Mouse (Mus musculus) activated CD4-positive, CD25-positive, alpha-beta regulatory T cell, adult 4 months (primary cell): ENCODE data around the gene Kif11. TPM values are rescaled to one million over a fixed set of nuclear protein-coding genes. Genes with fewer than 3 reads are reported as not detected.

ENCODE experiments used
- ATAC-seq: one replicate; pipeline ENCODE4 v1.8.0; 2017
- polyA plus RNA-seq, 2 experiments: library from polyadenylated mRNA; unstranded; fragments of 100-300 nt; shearing (Covaris generic); gene quantifications; one replicate each; pipeline ENCODE4 v1.2.1; 2017

The Kif11 gene
- polyA plus RNA-seq = 10 to 100 TPM; 16.6 to 21.3 TPM

- peak; percentile 92 for ATAC-seq
Observed at GRCm38 (mm10) chr19:37375755-37376615, at the start of gene Kif11. Gene Kif11 (plus strand): TSS chr19:37376403.

- no peak for ATAC-seq
Observed at GRCm38 (mm10) chr19:37327216-37327615, 49.0 kb upstream of the Kif11 start.

- ATAC-seq = no peak
Observed at GRCm38 (mm10) chr19:37332726-37333125, 43.5 kb upstream of the Kif11 start.

- peak; percentile 72 for ATAC-seq
Observed at GRCm38 (mm10) chr19:37333357-37333756, 42.8 kb upstream of the Kif11 start.

GRCm38 (mm10) chr19:37335392-37335791 lies 40.8 kb upstream of the Kif11 start:
- no peak for ATAC-seq

DNA sequence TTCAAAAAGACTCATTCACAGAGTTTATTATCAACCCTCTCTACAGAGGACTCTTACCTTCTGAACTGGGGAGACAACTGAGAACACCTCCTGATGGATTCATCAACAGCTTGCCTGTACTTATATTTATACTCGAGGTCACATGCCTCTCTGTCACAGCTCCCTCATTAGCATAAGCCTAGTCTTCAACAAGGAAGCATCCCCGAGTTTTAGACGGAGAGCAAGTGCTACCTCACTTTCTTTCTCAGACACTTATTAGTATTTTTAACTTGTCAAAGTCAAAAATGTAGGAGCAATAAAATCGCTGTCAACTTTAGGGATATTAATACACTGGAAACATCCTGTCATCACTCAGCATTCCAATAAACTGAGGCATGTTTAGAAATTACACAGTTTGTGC lies 38.5 kb upstream of the Kif11 start, which contains the start of gene Ide:
Gene Ide, minus strand, starts transcription at position 101 of the 400 bp plus-strand sequence.
- no peak for ATAC-seq

DNA sequence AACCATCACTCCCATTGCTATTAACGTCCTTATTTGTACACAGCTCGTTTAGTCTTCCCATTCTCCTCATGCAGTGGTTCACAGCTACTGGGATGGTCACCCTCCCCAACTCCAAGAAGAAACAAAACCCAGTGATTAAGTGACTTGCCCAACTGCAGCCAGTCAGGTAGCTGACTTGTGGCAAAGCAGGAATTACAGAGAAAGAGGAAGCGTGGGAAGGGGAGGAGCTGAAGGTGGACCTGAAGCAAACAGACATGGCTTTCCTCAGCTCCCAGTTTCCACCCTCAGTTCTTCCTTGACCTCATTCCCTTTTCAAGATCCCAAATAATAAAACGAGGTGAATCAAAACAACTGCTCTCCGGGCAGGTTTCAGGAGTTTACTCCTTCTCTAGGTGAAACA lies 35.7 kb upstream of the Kif11 start:
- no peak for ATAC-seq

GRCm38 (mm10) chr19:37340931-37341330 lies 35.3 kb upstream of the Kif11 start:
- no peak for ATAC-seq

DNA sequence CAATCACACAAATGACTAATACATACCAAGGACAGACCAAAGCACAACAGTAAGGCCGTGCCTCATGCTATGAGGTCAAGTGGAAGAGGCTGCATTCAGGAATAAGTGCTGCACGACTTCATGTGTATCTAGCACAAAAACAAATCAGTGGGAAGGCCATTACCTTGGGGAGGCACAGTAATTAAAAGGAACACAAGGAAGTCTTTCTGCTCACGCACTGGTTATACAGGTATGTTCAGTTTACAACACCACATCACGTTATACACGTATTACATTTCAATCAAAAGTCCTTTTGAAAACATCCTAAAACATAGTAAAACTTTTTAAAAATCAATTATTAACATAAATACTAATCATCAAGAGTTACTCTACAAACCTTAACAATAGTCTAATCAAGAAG lies 32.3 kb upstream of the Kif11 start:
- no peak for ATAC-seq

- ATAC-seq = no peak
Observed at GRCm38 (mm10) chr19:37346258-37346657, 29.9 kb upstream of the Kif11 start.

- no peak for ATAC-seq
Observed at GRCm38 (mm10) chr19:37348331-37348730, 27.9 kb upstream of the Kif11 start.

GRCm38 (mm10) chr19:37348952-37349351 lies 27.3 kb upstream of the Kif11 start:
- no peak for ATAC-seq

DNA sequence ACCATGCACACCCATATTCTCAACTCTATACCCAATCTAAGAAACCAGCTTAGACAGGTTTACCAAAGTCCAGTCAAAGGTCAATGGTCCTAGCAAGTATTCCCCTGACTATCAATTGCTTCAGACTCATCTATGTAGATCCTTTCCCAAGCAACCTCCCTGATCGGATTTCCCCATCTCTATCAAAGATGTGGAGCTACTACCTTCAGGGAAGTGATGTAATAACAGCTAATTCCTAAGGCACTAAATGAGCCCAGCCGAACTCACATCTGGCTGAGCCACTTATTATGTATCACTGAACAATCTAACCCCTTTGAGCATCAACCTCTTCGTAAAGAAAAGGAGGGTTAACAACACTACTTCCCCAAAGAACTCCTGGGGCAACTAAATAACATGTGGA lies 23.4 kb upstream of the Kif11 start:
- ATAC-seq = no peak

- no peak for ATAC-seq
Observed at GRCm38 (mm10) chr19:37353331-37353730, 22.9 kb upstream of the Kif11 start.

DNA sequence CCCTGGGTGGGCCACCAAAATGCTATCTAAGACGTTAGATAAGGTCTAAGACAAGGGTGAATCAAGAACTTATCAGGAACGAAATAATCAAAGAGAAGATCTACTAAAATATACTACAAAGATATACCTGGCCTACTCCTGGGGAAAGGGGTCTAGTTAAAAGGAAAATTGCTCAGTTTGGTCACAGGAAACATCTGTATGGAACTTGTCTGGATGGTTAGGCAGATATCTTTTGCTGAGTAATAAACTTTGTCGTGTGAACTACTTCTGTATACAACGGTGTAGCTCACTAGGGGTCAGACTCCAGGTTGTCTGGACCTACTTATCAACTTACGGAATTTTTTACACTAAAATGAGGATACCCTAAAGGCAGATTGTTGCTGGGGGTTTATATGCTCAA lies 16.2 kb upstream of the Kif11 start:
- ATAC-seq = no peak

- ATAC-seq = no peak
Observed at GRCm38 (mm10) chr19:37362545-37362944, 13.7 kb upstream of the Kif11 start.

DNA sequence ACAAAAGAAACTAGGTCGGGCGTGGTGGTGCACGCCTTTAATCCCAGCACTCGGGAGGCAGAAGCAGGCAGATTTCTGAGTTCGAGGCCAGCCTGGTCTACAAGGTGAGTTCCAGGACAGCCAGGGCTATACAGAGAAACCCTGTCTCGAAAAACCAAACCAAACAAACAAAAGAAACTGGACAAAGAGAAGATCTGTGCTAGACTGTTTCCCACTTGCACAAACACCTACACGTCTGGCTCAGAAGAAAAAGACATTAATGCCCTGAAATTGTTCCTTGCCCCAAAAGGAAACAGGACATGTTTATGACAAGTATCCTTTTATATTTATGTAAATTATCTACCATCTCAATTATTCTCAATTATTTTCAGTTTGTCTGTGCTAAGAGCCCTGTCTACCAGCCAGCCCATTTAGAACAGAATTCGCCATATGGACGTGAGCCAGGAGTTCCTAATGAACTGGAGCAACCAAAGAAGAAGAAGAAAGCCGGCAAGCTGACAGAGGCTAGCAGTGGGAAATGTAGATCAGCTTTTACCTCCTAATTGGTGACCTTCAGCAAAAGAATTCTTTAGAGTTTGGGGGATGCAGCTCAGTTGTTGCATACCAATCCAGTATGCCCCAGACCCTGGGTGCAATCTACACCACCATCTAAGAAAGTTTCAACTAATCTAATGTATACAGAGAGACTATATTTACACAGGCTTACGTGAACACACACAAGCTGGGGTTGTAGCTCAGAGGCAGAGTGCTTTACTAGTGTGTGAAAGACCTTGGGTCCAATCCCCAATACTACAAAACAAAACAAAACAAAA lies 12.9 kb upstream of the Kif11 start:
- ATAC-seq = no peak

GRCm38 (mm10) chr19:37368990-37369389 lies 7.2 kb upstream of the Kif11 start:
- no peak for ATAC-seq

DNA sequence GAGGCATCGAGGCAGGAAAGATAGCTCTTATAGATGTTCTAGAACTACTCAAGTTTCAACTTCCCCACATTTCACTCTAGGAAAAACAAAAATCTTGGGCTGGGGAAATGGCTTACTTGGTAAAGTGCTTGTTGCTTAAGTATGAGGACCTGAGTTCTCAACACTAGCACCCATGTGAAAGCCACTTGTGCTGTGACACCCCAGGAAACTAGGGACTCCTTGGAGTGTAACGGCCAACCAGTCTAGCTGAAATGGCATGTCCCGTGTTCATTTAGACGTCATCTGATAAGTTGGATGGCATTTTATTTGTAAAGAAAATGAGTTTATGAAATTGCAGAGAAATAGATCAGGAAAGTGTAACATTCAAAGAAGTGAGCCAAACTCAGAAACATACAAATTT lies 6.3 kb upstream of the Kif11 start:
- ATAC-seq = no peak

- no peak for ATAC-seq
Observed at GRCm38 (mm10) chr19:37370356-37370755, 5.8 kb upstream of the Kif11 start.

DNA sequence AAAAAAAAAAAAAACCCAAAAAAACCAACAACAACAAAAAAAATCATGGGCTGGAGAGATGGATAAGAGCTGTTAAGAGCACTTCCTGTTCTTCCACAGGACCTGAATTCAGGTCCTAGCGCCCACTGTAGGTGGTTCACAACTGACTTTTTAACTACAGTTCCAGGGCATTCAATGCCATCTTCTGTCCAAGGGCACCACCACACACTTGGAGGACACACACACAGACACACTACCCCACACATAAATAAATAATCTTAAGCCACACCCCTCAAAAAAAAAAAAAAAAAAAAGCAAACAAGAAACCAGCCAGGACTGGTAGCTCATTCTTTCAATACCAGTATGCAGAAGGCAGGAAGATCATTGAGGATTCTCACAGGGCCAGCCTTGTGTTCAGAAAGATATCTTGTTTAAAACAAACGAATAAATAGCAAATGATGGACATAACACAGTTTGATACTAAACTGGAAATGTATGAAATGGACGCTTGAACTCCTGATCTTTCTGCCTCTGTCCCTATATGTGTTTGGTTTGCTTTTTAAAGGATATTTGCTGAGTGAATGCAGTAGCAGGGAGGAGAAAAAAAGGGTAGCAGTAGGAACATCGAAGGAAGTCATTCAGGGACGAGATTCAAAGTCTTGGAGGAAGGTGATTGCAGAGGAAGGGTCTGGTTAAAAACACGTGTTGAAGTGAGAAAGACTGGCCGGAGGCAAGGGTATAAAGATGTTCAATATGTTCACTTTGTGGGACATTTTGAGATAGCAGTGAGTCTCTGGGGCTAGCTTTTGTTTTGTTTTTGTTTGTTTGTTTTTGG lies 1.1 kb upstream of the Kif11 start:
- no peak for ATAC-seq

DNA sequence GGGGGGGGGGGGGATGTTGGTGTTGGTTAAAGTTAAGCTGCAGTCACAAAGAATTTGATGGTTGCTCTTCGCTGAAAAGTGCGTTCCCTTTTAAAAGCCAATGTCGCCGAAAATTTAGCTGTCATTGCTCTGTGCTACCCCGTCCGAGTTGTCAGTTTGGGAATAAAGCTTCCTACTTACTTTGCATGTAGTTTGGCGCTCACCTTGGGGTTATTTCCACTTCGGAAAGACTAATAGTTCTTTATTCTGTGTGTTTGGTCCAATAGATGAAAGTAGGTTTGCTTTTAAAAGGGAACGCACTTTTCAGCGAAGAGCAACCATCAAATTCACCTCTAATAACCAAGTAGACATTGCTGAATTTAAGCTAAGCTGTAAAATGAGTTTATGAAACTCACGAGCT lies 638 bp downstream of the Kif11 start:
- ATAC-seq = no peak
